ENCODE assay signal across 11 mouse cellular contexts in the genomic region with DNA sequence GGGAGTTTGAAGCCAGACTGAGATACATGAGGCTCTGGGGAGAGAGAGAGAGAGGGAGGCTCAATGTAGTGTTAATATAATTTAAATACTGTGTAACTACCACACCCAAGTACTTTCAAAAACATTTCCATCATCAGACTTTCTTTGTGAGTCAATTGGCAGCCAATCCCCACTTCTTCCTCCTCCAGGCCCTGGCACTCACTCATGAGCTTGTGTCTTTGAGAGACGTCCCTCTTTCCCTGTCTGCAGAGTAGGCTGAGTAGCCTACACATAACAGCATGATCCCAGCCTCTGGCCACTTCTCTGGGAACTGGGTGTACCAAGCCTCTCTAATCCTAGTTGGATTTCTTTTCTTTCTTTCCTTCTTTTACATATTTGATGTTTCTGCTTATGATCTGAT. TPM values are rescaled to one million over a fixed set of nuclear protein-coding genes. Genes with fewer than 3 reads are reported as not detected.
"Had no signal": no experiment of that assay in that cellular context is flagged by ENCODE, and none has a peak within 500 bp of the region (broad histone marks: within the 10 kb centered on the region; RNA-seq: fewer than 3 reads in every experiment).

No protein-coding gene starts in this region.

- DNase-seq: liver, postnatal 0 days; lung, adult 2 months; lung, postnatal 14 days; lung, postnatal 36 days; thymus, adult 2 months; thymus, postnatal 25 days; thymus, postnatal 4 days had no signal

RNA-seq across cellular contexts. Expression of gene Ocm, which starts 44.8 kb away (rescaled TPM):
- total RNA-seq: megakaryocyte progenitor cell, adult 5-6 weeks; midbrain, postnatal 0 days; monocyte, adult 5-6 weeks; neutrophil, adult 5-6 weeks had no signal
